Mouse (Mus musculus) spleen, postnatal 14 days (tissue): ENCODE results near the gene Hist2h2bb.
"Not testable (repeated sequence)": the region's sequence is repeated elsewhere in the genome, so short reads cannot be mapped to it uniquely, and the experiment has no call there.

Experiments used
- DNase-seq, 2 experiments: peaks; one replicate each; pipeline ENCODE4 v3.0.0; 2021 to 2022; ENCODE audit warnings: low spot score in 2 of 2

The Hist2h2bb gene

GRCm38 (mm10) chr3:96263558-96264403, 5.8 kb upstream of the Hist2h2bb start:
- DNase-seq, result peak in 1 of 2 experiments; percentile 25

GRCm38 (mm10) chr3:96264404-96264949, 5.1 kb upstream of the Hist2h2bb start:
- no peak for DNase-seq

- DNase-seq, result no peak
These were observed 3.3 kb upstream of the Hist2h2bb start for GRCm38 (mm10) chr3:96266132-96266710.

GRCm38 (mm10) chr3:96267541-96267940, 2.0 kb upstream of the Hist2h2bb start:
- DNase-seq, result no peak

GRCm38 (mm10) chr3:96268051-96268775, 1.3 kb upstream of the Hist2h2bb start, which contains the start of gene Hist2h3b:
Hist2h3b (plus strand) TSS chr3:96268654.
- DNase-seq, result peak; percentile 81 to 82

GRCm38 (mm10) chr3:96268776-96269378, 675 bp upstream of the Hist2h2bb start:
- DNase-seq, result peak in 1 of 2 experiments; percentile 25

GRCm38 (mm10) chr3:96273591-96274465, 4.3 kb downstream of the Hist2h2bb start:
- DNase-seq, result no peak

- peak; percentile 63 to 75 for DNase-seq
These were observed 7.9 kb downstream of the Hist2h2bb start for GRCm38 (mm10) chr3:96277428-96277799.

GRCm38 (mm10) chr3:96277800-96278624, 8.5 kb downstream of the Hist2h2bb start:
- peak; percentile 90 to 93 for DNase-seq

GRCm38 (mm10) chr3:96280660-96281059, 11.1 kb downstream of the Hist2h2bb start:
- DNase-seq, result no peak

- DNase-seq, result no peak
These were observed 14.9 kb downstream of the Hist2h2bb start for GRCm38 (mm10) chr3:96284457-96284856.

GRCm38 (mm10) chr3:96287334-96287733, 17.8 kb downstream of the Hist2h2bb start:
- not testable (repeated sequence) for DNase-seq

- no peak for DNase-seq
These were observed 19.6 kb downstream of the Hist2h2bb start for GRCm38 (mm10) chr3:96289201-96289600.

GRCm38 (mm10) chr3:96290727-96291126, 21.2 kb downstream of the Hist2h2bb start:
- not testable (repeated sequence) for DNase-seq

GRCm38 (mm10) chr3:96292641-96293040, 23.1 kb downstream of the Hist2h2bb start:
- DNase-seq, result no peak

- no peak for DNase-seq
These were observed 23.8 kb downstream of the Hist2h2bb start for GRCm38 (mm10) chr3:96293368-96293767.

- no peak for DNase-seq
These were observed 24.2 kb downstream of the Hist2h2bb start, which contains the start of gene Fcgr1 for GRCm38 (mm10) chr3:96293787-96294186. Fcgr1 (minus strand) TSS chr3:96293969.

GRCm38 (mm10) chr3:96298360-96298759, 28.8 kb downstream of the Hist2h2bb start:
- no peak for DNase-seq

- DNase-seq, result no peak
These were observed 30.0 kb downstream of the Hist2h2bb start for GRCm38 (mm10) chr3:96299562-96299961.
